ENCODE assay signal across 23 mouse cellular contexts in the genomic region with DNA sequence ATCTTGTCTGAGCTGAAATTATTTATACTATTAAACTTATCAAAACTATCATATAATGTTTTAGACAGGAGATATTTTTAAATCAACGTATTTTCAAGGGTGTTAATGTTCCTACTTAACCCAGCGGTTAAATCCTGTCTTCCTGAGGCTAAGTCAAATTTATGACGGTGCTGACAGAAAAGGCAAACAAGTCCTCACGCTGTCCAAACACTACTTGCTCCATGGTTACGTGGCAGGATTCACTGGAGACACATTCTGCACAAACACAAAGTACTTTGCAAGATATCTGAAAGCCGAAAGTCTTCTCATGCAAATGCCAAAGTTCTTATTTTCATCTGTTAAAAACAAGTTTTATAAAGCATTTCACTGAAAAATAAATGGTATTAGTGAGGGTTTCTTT. TPM values are rescaled to one million over a fixed set of nuclear protein-coding genes. Genes with fewer than 3 reads are reported as not detected.
A peak's percentile ranks its signal among the peaks of the same experiment; 100 is the strongest.
DNase-seq lines count a peak whose midpoint lies in the region; ATAC-seq and TF ChIP-seq lines count a peak whose summit lies in the region.
"Had no signal": no experiment of that assay in that cellular context is flagged by ENCODE, and none has a peak within 500 bp of the region (broad histone marks: within the 10 kb centered on the region; RNA-seq: fewer than 3 reads in every experiment).

No protein-coding gene starts in this region.

- H3K36me3 ChIP-seq in kidney, adult 2 months (ENCODE audit: control insufficient read depth, insufficient read depth, low read length): no peaks in the 10 kb centered on the region
- no peaks in the 10 kb centered on the region for H3K36me3 ChIP-seq in kidney, embryonic 14.5 days (ENCODE audit: control insufficient read depth, insufficient read depth, low read length)
- H3K36me3 ChIP-seq in stomach, embryonic 16.5 days (ENCODE audit: control insufficient read depth, insufficient read depth, low read length): no peaks in the 10 kb centered on the region
- H3K36me3 ChIP-seq in stomach, postnatal 0 days (ENCODE audit: control insufficient read depth, insufficient read depth, low read length): no peaks in the 10 kb centered on the region
- no peaks in the 10 kb centered on the region for H3K36me3 ChIP-seq in heart, embryonic 10.5 days
- H3K36me3 ChIP-seq: heart, embryonic 15.5 days; kidney, embryonic 15.5 days; limb, embryonic 12.5 days; liver, embryonic 15.5 days; lung, embryonic 15.5 days; midbrain, embryonic 12.5 days; neural tube, embryonic 13.5 days had no signal

- peak; percentile 53 for DNase-seq in embryo, embryonic 10.5 days (ENCODE audit: low spot score)
- DNase-seq in embryo, embryonic 11 days: no peak
- DNase-seq in kidney, adult 2 months: peak; percentile 23
- DNase-seq in stomach, postnatal 0 days (ENCODE audit: low spot score): no peak
- DNase-seq in heart, embryonic 10.5 days (ENCODE audit: low spot score): no peak
- DNase-seq: adrenal gland, postnatal 25 days; cerebellum, adult 11-12 months; cerebellum, adult 9-11 months; lung, postnatal 36 days; right cerebral cortex, postnatal 4 days had no signal

- no peak overlapping the region for H3K9ac ChIP-seq in kidney, embryonic 14.5 days (ENCODE audit: low read depth, low read length)
- no peak overlapping the region for H3K9ac ChIP-seq in stomach, embryonic 16.5 days (ENCODE audit: low read length)
- no peak overlapping the region for H3K9ac ChIP-seq in stomach, postnatal 0 days (ENCODE audit: low read length)
- H3K9ac ChIP-seq: forebrain, embryonic 13.5 days; heart, embryonic 15.5 days; kidney, embryonic 15.5 days; limb, embryonic 12.5 days; liver, embryonic 15.5 days; lung, embryonic 15.5 days; midbrain, embryonic 12.5 days; neural tube, embryonic 13.5 days had no signal

- no peaks in the 10 kb centered on the region for H3K27me3 ChIP-seq in kidney, adult 2 months (replicated peaks; ENCODE audit: control insufficient read depth, insufficient read depth, low read length)
- no peaks in the 10 kb centered on the region; the same call in 1 of the 2 replicates for H3K27me3 ChIP-seq in kidney, embryonic 14.5 days (ENCODE audit: control insufficient read depth, insufficient read depth, low read length)
- no peaks in the 10 kb centered on the region for H3K27me3 ChIP-seq in stomach, embryonic 16.5 days (ENCODE audit: control insufficient read depth, insufficient read depth, low read length)
- H3K27me3 ChIP-seq in stomach, postnatal 0 days (ENCODE audit: control insufficient read depth, insufficient read depth, low read length): no peaks in the 10 kb centered on the region
- H3K27me3 ChIP-seq in heart, embryonic 10.5 days (ENCODE audit: insufficient read depth, poor library complexity, severe bottlenecking): no peaks in the 10 kb centered on the region
- H3K27me3 ChIP-seq: forebrain, embryonic 13.5 days; heart, embryonic 15.5 days; liver, embryonic 15.5 days; lung, embryonic 15.5 days; neural tube, embryonic 13.5 days had no signal

- no peak; the same call in 1 of the 2 replicates for ATAC-seq in kidney, embryonic 14.5 days (ENCODE audit: low FRiP score, low TSS enrichment)
- ATAC-seq in stomach, embryonic 16.5 days (ENCODE audit: insufficient read depth, low FRiP score): peak; percentile 66; the same call in 1 of the 2 replicates
- ATAC-seq in stomach, postnatal 0 days (ENCODE audit: low FRiP score, low TSS enrichment): no peak
- ATAC-seq: forebrain, embryonic 13.5 days; hindbrain, embryonic 16.5 days had no signal

- H3K4me1 ChIP-seq in kidney, adult 2 months (ENCODE audit: control insufficient read depth, insufficient read depth, low read length): no peaks in the 10 kb centered on the region
- peaks cover 13% of the 10 kb centered on the region; the same call in 1 of the 2 replicates for H3K4me1 ChIP-seq in kidney, embryonic 14.5 days (ENCODE audit: control insufficient read depth, insufficient read depth, low read length)
- peaks cover 19% of the 10 kb centered on the region for H3K4me1 ChIP-seq in stomach, embryonic 16.5 days (ENCODE audit: control insufficient read depth, insufficient read depth, low read length)
- peaks cover 2% of the 10 kb centered on the region; the same call in 1 of the 2 replicates for H3K4me1 ChIP-seq in stomach, postnatal 0 days (replicated peaks; ENCODE audit: control insufficient read depth, insufficient read depth)
- H3K4me1 ChIP-seq in heart, embryonic 10.5 days: peaks cover 29% of the 10 kb centered on the region
- H3K4me1 ChIP-seq: forebrain, embryonic 13.5 days; midbrain, embryonic 12.5 days had no signal

- H3K4me3 ChIP-seq in kidney, adult 2 months (ENCODE audit: insufficient read depth, low read depth, low read length): no peak overlapping the region
- no peak overlapping the region for H3K4me3 ChIP-seq in kidney, embryonic 14.5 days (ENCODE audit: low read length)
- H3K4me3 ChIP-seq in stomach, embryonic 16.5 days (replicated peaks; ENCODE audit: low read length): no peak overlapping the region
- H3K4me3 ChIP-seq in stomach, postnatal 0 days (ENCODE audit: low read depth, low read length): no peak overlapping the region
- no peak overlapping the region for H3K4me3 ChIP-seq in heart, embryonic 10.5 days
- H3K4me3 ChIP-seq: forebrain, embryonic 13.5 days; heart, embryonic 15.5 days; kidney, embryonic 15.5 days; limb, embryonic 12.5 days; liver, embryonic 15.5 days; lung, embryonic 15.5 days; midbrain, embryonic 12.5 days; neural tube, embryonic 13.5 days had no signal

- WGBS in kidney, adult 2 months: 56% methylated on average over 6 of the region's 6 CpGs
- 21% methylated on average over 6 of the region's 6 CpGs for WGBS in kidney, embryonic 14.5 days
- WGBS in stomach, embryonic 16.5 days: 12% methylated on average over 6 of the region's 6 CpGs
- 17% methylated on average over 6 of the region's 6 CpGs for WGBS in stomach, postnatal 0 days
- 66% methylated on average over 6 of the region's 6 CpGs for WGBS in heart, embryonic 10.5 days

- no peak overlapping the region for H3K27ac ChIP-seq in kidney, adult 2 months (ENCODE audit: insufficient read depth, low read depth, low read length)
- H3K27ac ChIP-seq in kidney, embryonic 14.5 days (ENCODE audit: low read depth, low read length): no peak overlapping the region
- no peak overlapping the region for H3K27ac ChIP-seq in stomach, embryonic 16.5 days (ENCODE audit: low read length)
- no peak overlapping the region for H3K27ac ChIP-seq in stomach, postnatal 0 days (replicated peaks)
- H3K27ac ChIP-seq in heart, embryonic 10.5 days: no peak overlapping the region
- H3K27ac ChIP-seq: forebrain, embryonic 13.5 days; limb, embryonic 12.5 days; liver, embryonic 15.5 days; lung, embryonic 15.5 days; midbrain, embryonic 12.5 days; neural tube, embryonic 13.5 days had no signal

- no peak for TF ChIP-seq POLR2A in kidney, adult 2 months (IDR thresholded peaks at IDR 0.05; ENCODE audit: low read depth, low read length)

- TF ChIP-seq EP300 in stomach, postnatal 0 days (optimal IDR thresholded peaks at IDR 0.05): no peak

- no peak overlapping the region for H3K4me2 ChIP-seq in kidney, embryonic 14.5 days (replicated peaks; ENCODE audit: low read depth, low read length)
- H3K4me2 ChIP-seq in stomach, embryonic 16.5 days (ENCODE audit: low read depth, low read length): no peak overlapping the region
- no peak overlapping the region for H3K4me2 ChIP-seq in stomach, postnatal 0 days (replicated peaks; ENCODE audit: low read depth)
- H3K4me2 ChIP-seq: forebrain, embryonic 13.5 days; heart, embryonic 15.5 days; kidney, embryonic 15.5 days; limb, embryonic 12.5 days; liver, embryonic 15.5 days; lung, embryonic 15.5 days; midbrain, embryonic 12.5 days; neural tube, embryonic 13.5 days had no signal

- TF ChIP-seq CTCF in kidney, adult 2 months (conservative IDR thresholded peaks at IDR 0.05; ENCODE audit: insufficient read depth, insufficient read length, low read depth, low read length): no peak
- TF ChIP-seq CTCF in stomach, postnatal 0 days (IDR thresholded peaks at IDR 0.05; ENCODE audit: low read depth): no peak

- no peaks in the 10 kb centered on the region for H3K9me3 ChIP-seq in kidney, embryonic 14.5 days (ENCODE audit: control insufficient read depth, low read length)
- H3K9me3 ChIP-seq in stomach, embryonic 16.5 days (replicated peaks; ENCODE audit: control insufficient read depth, low read length): no peaks in the 10 kb centered on the region
- H3K9me3 ChIP-seq in stomach, postnatal 0 days (ENCODE audit: control insufficient read depth, low read length): no peaks in the 10 kb centered on the region
- H3K9me3 ChIP-seq in heart, embryonic 10.5 days: no peaks in the 10 kb centered on the region
- H3K9me3 ChIP-seq: forebrain, embryonic 13.5 days; heart, embryonic 15.5 days; kidney, embryonic 15.5 days; limb, embryonic 12.5 days; liver, embryonic 15.5 days; lung, embryonic 15.5 days; midbrain, embryonic 12.5 days; neural tube, embryonic 13.5 days had no signal

RNA-seq across cellular contexts. Expression of a gene that starts 9.5 kb away (rescaled TPM):
- 2.9 and 3.2 TPM in 2 replicates for polyA plus RNA-seq in kidney, adult 2 months (2012; rRNA removed)
- polyA plus RNA-seq in kidney, embryonic 14.5 days (2014; fragmentation: Nextera tagmentation; extraction: Ambion mirVana): 0.87 and 0.94 TPM in 2 replicates
- 15.9 and 17.2 TPM in 2 replicates for polyA plus RNA-seq in stomach, embryonic 16.5 days (2015; fragmentation: Nextera tagmentation; extraction: Ambion mirVana)
- polyA plus RNA-seq in stomach, postnatal 0 days (2015; fragmentation: Nextera tagmentation; extraction: Ambion mirVana): 10.3 and 14.4 TPM in 2 replicates
- 14.0 and 26.0 TPM in 2 replicates for polyA plus RNA-seq in heart, embryonic 10.5 days (2016; fragmentation: Nextera tagmentation; extraction: Ambion mirVana)

RNA-seq across cellular contexts. Expression of a gene that starts 42.5 kb away (rescaled TPM):
- not detected in 2 replicates for polyA plus RNA-seq in kidney, adult 2 months (2012; rRNA removed)
- 0.14 TPM in 1 of 2 replicates, not detected in the other for polyA plus RNA-seq in kidney, embryonic 14.5 days (2014; fragmentation: Nextera tagmentation; extraction: Ambion mirVana)
- polyA plus RNA-seq in stomach, embryonic 16.5 days (2015; fragmentation: Nextera tagmentation; extraction: Ambion mirVana): 0.62 and 0.72 TPM in 2 replicates
- polyA plus RNA-seq in stomach, postnatal 0 days (2015; fragmentation: Nextera tagmentation; extraction: Ambion mirVana): 0.22 and 0.24 TPM in 2 replicates
- polyA plus RNA-seq in heart, embryonic 10.5 days (2016; fragmentation: Nextera tagmentation; extraction: Ambion mirVana): 1.3 and 2.2 TPM in 2 replicates
- polyA plus RNA-seq: kidney, embryonic 15.5 days; large intestine, adult 2 months; liver, adult 2 months; liver, embryonic 15.5 days had no signal

RNA-seq across cellular contexts. Expression of a gene that starts 42.8 kb away (rescaled TPM):
- 1.9 and 2.6 TPM in 2 replicates for polyA plus RNA-seq in kidney, adult 2 months (2012; rRNA removed)
- 5.8 and 7.4 TPM in 2 replicates for polyA plus RNA-seq in kidney, embryonic 14.5 days (2014; fragmentation: Nextera tagmentation; extraction: Ambion mirVana)
- polyA plus RNA-seq in stomach, embryonic 16.5 days (2015; fragmentation: Nextera tagmentation; extraction: Ambion mirVana): 6.5 and 6.8 TPM in 2 replicates
- polyA plus RNA-seq in stomach, postnatal 0 days (2015; fragmentation: Nextera tagmentation; extraction: Ambion mirVana): 3.5 and 3.8 TPM in 2 replicates
- 8.6 and 10.3 TPM in 2 replicates for polyA plus RNA-seq in heart, embryonic 10.5 days (2016; fragmentation: Nextera tagmentation; extraction: Ambion mirVana)

Comparison
In these comparisons a context has a peak if more than half of its experiments do, and no peak if none do; other contexts are left out.
1. DNase-seq: peak in embryo, embryonic 10.5 days (single experiment) and kidney, adult 2 months (single experiment); none in embryo, embryonic 11 days (single experiment), stomach, postnatal 0 days (single experiment) and heart, embryonic 10.5 days (single experiment).